Mouse (Mus musculus) layer of hippocampus, postnatal 25 days (tissue): ENCODE data around the gene Myo1g. TPM values are rescaled to one million over a fixed set of nuclear protein-coding genes. Genes with fewer than 3 reads are reported as not detected.

Source experiments
- DNase-seq, 2 experiments: peaks; one replicate each; pipeline ENCODE4 v3.0.0; 2022; ENCODE audit warnings: mixed read lengths in 2 of 2, low spot score in 1 of 2; ENCODE audit errors: extremely low spot score in 1 of 2
- total RNA-seq, 2 experiments: library from RNA; stranded (reverse); gene quantifications; 2 replicates each; pipeline ENCODE4 v1.2.3; 2021

The Myo1g gene
- under 1 TPM; 0.20 to 0.47 TPM for total RNA-seq

DNA sequence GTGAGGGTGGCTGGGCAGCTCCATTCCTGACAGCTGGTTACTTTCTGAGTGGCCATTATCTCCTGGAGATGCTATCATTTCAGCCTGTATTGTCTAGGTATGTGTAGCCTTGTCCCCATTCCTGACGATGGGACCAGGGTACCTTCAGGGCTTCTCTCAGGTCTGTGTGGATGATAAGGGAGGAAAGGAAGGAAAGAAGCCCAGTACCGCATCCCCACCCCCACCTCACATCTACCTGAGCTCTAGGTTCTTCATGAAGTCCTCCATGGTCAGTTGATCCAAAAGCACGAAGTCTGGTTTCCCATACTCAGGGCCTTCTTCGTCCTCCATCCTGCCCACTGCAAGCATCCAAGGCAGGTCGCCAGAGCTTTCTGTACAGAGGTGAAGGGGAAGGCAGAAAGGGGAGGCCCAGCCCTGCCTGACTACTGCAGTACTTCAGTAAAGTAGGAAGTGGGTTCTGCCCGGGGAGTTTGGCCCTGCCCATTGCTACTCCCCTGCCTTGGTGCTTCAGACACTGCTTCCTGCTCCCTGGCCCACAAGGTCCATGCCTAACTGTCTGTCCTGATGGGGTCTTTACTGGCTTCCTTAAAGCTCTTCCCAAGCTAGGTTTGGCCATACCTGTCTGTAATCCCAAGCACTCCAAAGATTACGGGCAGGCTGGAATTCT is at the start of gene Myo1g:
Myo1g (minus strand) TSS at position 459 of the 667 bp plus-strand sequence.
- no peak for DNase-seq

DNA sequence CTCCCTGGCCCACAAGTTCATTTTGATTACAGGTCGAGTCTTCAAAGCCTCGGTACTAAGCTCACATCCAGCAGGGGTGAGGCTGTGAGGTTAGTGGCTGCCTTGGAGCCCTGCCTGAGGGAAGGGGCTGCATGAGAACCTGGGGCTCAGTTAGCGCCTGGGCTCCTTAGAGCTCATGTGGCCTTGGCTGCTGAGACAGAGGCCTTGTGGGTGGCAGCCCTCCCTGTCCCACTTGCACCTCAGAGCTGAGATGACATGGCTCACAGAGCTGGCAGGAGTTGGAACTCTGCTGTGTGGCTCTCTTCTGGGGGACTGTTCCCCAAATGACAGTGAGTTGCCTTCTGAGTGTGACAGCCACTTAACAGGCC is 48.6 kb upstream of the Myo1g start:
- DNase-seq = peak in 1 of 2 experiments; percentile 21

- peak in 1 of 2 experiments; percentile 26 for DNase-seq
Observed at GRCm38 (mm10) chr11:6568584-6569409, 48.0 kb upstream of the Myo1g start.

DNA sequence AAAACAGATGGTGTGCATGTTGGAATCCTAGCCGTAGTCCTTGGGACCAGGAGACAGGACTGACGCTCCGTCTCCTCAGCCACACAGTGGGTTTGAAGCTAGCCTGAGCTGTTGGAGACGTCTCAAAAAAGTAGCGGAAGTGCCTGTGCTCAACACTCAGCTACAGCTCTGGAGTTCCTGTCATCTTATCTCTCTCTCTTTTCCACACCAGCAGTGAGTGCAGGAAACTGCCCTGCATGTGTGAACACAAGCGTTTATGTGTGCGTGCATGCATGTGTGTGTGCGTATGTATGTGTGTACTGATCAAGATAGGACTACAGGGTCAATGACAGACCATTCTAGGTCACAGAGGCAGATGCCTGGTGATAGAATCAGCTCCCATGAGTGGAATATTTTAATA is 47.2 kb upstream of the Myo1g start:
- no peak for DNase-seq

DNA sequence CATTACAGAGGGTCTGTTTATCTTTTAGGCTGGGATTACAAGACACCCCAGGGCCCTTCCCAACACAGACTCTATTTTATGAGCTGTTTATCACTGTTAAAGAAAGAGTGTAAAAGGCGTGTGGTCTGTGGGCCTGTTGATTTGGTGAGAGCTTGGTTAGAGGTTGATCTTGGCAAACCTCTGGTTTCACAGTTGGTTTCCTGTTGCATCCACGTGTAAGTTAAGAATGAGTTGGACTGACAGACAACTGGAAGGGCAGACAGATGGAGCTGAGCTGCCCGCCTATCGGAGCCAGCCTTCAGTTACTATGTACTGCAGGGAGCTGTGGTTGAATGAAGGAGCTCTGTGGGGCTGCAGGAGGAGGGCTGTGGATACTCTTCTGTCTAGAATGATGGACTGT is 45.7 kb upstream of the Myo1g start:
- DNase-seq = no peak

DNA sequence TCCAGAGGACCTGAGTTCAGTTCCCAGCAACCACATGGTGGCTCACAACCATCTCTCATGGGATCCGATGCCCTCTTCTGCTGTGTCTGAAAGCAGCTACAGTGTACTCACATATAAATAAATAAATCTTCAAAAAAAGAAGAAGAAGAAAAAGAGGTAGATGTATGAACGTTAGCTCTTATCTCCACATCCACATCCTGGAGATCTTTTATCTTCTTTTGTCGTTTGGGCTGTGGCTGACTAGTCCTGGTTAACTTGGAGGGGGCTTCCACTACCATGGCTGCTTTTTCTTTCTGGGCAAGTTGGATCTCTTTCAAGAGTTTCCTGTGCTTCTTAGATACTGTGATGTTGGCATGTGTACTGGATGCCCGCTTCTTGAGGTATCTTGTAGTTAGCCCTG is 42.4 kb upstream of the Myo1g start:
- no peak for DNase-seq

- DNase-seq = no peak
Observed at GRCm38 (mm10) chr11:6562359-6562758, 41.6 kb upstream of the Myo1g start.

DNA sequence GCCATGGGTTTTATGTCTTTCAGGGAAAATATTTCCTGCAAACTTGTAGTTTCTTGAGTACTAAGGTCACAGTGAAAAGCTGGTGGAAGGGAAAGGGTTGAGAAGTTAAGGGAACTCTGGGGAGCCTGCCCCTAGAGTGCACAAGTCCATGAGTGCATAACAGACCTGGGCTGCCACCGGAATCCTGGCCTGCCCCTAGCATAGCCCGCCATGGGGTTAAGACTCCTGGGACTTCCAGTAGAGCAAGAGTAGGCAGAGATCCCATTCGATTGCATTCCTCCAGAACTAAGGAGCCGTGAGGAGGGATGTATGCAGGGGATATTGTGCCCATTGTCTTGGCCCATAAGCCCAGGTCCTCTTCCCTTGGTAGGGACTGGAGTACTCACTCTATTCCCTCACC is 40.7 kb upstream of the Myo1g start:
- DNase-seq = no peak

DNA sequence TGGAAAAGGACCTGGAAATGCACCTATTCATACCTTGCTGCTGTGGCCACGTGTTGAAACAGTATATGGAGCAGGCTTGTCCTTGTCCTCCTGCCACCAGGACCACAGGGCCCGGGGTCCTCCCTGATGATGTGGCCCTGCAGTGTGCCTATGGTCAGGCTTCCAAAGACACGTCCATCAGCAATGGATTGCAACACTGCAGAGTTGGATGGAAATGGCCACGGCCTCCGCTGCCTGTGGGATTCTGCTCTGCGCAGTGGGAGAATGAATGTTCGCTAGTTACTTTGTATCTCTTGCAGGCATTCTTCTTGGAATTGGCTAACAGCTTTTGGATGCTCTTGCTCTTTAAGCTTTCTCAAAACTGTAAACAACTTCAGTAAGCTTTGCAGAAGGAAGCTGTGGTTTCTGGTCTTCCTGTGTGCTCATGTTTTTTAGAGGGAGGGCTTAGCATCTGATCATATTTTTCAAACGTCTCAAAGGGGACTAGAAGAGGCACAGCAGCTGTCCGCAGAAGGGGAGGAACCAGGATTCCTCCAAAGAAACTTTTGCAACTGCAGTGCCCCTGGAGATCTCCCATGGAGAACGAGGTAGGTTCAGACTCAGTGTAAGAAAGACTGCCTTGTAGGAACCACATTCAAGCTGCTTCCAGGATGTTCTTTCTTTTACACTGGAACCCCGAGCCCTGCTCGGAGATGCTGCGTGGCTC is 40.0 kb upstream of the Myo1g start:
- no peak for DNase-seq

DNA sequence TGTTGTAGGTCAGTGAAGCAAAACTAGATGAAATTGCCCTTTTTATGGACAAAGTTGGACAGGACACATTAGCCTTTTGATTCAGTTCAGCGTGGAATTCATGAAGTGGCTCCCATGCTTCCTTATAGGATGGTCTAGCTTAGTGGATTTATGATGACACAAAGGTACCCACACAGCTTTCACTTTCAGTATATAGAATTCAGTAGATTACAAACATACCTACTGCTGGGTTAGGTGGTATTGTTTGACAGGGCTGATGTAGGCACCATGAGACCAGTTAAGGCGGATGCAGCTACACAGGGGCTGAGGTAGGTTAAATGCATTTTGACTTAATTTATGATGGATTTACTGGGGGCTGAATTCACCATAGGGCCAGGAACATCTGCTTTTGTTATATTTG is 39.2 kb upstream of the Myo1g start:
- no peak for DNase-seq

- DNase-seq = no peak
Observed at GRCm38 (mm10) chr11:6558234-6558633, 37.5 kb upstream of the Myo1g start.

DNA sequence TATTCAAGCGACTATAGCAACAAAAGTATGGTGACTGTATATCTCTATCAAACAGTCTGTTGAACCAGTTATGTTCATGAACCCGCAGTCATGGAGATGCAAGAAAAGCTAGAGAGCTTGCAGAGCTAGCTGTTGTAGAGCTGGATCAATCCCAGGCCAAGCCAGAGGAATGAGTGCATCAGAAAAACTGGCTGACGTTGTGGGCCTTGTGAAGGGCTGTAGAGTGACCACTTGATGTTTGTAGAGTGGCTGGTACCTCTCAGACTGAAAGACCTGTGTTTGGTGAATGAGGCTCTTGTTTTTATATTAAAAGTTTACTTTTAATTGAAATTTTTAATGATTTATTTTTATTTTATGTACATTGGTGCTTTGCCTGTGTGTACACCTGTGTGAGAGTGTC is 29.4 kb upstream of the Myo1g start:
- DNase-seq = no peak

GRCm38 (mm10) chr11:6549770-6550169 is 29.0 kb upstream of the Myo1g start:
- no peak for DNase-seq

- no peak for DNase-seq
Observed at GRCm38 (mm10) chr11:6547696-6548325, 27.0 kb upstream of the Myo1g start.

GRCm38 (mm10) chr11:6547037-6547680 is 26.4 kb upstream of the Myo1g start:
- DNase-seq = peak in 1 of 2 experiments; percentile 46

GRCm38 (mm10) chr11:6546205-6547013 is 25.6 kb upstream of the Myo1g start, which contains the start of gene Ccm2:
Gene Ccm2 (plus strand): TSS chr11:6546887.
- DNase-seq = peak; percentile 77 to 93

DNA sequence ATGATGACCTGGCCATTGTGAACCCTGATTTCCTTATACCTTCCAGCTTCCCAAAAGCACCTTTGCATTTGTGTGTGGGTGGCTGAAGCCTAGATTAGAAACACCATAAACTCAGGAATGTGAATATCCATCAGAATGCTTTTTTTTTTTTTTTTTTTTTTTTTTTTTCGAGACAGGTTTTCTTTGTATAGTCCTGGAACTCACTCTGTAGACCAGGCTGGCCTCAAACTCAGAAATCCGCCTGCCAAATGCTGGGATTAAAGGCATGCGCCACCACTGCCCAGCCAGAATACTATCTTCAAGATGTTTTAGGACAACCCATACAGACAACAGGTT is 25.1 kb upstream of the Myo1g start:
- DNase-seq = no peak

- no peak for DNase-seq
Observed at GRCm38 (mm10) chr11:6545186-6545856, 24.6 kb upstream of the Myo1g start.

DNA sequence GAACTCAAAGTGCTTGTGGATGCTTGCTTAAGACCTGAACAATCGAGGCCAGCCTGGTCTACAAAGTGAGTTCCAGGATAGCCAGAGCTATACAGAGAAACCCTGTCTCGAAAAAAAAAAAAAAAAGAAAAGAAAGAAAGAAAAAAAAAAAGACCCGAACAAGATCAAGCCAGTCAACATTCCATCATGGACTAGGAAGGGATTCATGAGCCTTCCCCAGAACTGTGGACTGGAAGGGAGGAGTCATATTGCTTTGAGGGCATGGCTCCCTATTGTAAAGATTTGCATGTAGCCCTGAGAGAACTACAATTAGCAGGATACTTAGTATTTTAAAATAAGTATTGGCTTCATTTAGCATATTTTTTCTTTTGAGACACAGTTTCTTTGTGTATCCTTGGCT is 23.9 kb upstream of the Myo1g start:
- DNase-seq = no peak
